In genomic region chr10:117695027-117695426, GRCm38 (mm10) we compare ENCODE assay signal across 24 mouse cellular contexts. TPM values are rescaled to one million over a fixed set of nuclear protein-coding genes. Genes with fewer than 3 reads are reported as not detected.
"Had no signal": no experiment of that assay in that cellular context is flagged by ENCODE, and none has a peak within 500 bp of the region (broad histone marks: within the 10 kb centered on the region; RNA-seq: fewer than 3 reads in every experiment).

No protein-coding gene starts in this region.

- H3K27me3 ChIP-seq: embryonic facial prominence, embryonic 12.5 days; embryonic facial prominence, embryonic 13.5 days; embryonic facial prominence, embryonic 15.5 days; forebrain, embryonic 12.5 days; forebrain, embryonic 13.5 days; forebrain, embryonic 15.5 days had no signal

- DNase-seq: cerebellum, adult 9-11 months; cerebellum, postnatal 10 days; cerebellum, postnatal 14 days; cerebellum, postnatal 25 days; cerebellum, postnatal 36 days; embryo, embryonic 11 days; forebrain, postnatal 0 days; gastrocnemius, adult 2 months; gastrocnemius, postnatal 10 days; gastrocnemius, postnatal 14 days; gastrocnemius, postnatal 25 days; gastrocnemius, postnatal 36 days; heart, adult 11 months; heart, adult 18-20 months; heart, adult 2 months had no signal

- ATAC-seq: forebrain, embryonic 13.5 days; forebrain, embryonic 14.5 days; forebrain, embryonic 15.5 days; forebrain, embryonic 16.5 days; forebrain, postnatal 0 days had no signal

RNA-seq across cellular contexts. Expression of gene Slc35e3, which starts 51.1 kb away (rescaled TPM):
- polyA plus RNA-seq: erythroblast, embryonic 14.5 days had no signal
